Mouse (Mus musculus): Measurements from ENCODE around the gene Slc35b4. TPM values are rescaled to one million over a fixed set of nuclear protein-coding genes. Genes with fewer than 3 reads are reported as not detected.

The Slc35b4 gene
- total RNA-seq, 2 experiments from 2014 or later: 26.9 to 35.9 TPM

DNA sequence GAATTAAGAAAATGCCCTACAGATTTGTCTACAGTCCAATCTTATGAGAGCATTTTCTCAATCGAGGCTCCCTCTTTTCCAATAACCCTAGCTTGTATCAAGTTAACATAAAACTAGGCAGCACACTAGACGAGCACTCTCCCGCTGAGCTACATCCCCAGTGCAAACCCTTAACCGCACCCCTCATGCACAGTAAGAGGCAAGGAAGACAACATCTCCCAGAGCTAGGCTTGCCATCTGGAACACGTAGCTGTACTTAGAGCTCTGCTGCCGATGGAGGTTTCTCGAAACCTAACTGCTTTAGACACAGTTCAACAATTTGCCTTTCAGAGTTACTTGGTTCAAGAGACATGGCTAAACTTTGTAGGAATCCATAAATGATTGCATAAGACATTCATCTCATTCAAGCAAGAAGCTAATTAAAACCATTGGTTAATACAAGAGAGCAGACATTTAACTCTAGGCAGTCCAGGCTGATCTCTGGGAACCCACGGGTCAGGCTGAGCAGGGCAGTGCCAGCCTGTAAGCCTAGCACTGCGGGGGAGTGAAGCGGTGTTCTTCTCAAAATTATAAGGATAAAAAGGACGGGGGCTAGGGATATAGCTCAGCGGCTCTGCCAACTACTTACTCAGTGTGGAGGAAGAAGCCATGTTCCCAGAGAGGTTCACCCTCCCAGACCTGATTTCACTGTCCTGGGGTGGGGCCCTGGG, 5.0 kb downstream of the Slc35b4 start:
- no peak for DNase-seq (ENCODE audit: low spot score in 2 of 2)

DNA sequence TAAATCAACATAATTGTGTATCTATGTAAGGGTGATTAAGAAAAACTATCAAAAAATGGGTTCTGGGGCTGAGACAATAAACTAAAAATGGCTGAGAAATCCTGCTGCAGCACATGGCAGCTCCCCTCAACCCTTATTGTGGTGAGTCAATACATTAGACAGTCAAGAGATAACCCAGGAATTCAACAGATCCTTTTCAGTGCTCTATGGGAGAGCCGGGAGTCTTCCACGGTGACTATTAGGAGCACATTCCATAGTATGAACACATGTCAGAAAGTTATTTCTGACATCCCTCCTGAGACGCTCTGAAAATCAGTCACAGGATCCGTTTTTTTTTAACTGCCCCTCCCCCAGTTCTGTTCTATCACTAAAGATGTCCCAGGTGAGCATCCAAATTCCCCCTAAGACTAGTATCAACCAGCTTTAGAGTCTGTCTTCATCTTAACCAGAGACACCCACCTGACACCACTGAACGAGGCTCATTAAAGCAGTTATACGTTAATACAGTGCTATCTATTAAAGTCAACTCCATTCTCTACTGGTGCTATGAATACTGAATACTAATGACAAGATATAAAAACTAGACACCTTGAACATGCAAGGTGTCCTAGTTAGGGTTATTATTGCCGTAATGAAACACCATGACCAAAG, 5.9 kb downstream of the Slc35b4 start:
- DNase-seq (ENCODE audit: low spot score in 2 of 2): no peak

DNA sequence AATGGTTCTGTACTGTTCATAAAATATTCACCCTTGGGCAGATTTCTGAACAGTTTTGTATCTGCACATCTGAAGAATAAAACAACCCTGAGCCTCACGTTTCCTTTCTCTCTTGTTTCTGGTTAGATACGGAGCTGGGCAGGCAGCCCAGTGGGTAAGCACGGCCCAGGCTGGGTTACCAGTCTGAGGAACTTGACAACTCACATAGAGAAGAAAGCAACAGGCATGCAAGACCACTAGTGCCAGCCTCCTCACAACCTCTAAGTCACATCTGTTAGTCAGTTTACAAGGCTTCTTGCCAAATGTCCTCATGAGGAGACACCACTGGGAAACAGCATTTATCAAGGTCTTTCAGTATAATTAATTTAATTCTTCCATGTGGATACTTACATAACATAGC, 8.1 kb downstream of the Slc35b4 start:
- DNase-seq (ENCODE audit: low spot score in 2 of 2): no peak

DNA sequence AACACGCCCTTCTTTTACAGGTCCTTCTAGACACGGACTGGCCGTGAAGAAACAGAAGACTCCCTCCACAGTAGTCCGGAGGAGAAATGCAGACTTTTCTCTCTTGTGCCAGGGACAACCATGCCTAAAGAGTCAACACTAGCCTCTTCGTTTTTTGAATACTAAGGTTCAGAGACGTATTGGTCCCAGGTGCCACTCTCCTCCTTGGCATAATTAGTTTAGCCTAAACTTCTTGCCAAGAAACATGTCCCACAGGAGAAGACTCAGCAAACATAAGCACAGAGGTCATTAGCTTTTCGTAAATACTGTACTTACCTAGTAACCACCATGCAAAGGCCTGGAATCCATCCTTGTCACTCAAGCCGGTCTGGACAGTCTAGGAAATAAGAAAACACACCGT, 13.9 kb downstream of the Slc35b4 start:
- no peak for DNase-seq (ENCODE audit: low spot score in 2 of 2)

DNA sequence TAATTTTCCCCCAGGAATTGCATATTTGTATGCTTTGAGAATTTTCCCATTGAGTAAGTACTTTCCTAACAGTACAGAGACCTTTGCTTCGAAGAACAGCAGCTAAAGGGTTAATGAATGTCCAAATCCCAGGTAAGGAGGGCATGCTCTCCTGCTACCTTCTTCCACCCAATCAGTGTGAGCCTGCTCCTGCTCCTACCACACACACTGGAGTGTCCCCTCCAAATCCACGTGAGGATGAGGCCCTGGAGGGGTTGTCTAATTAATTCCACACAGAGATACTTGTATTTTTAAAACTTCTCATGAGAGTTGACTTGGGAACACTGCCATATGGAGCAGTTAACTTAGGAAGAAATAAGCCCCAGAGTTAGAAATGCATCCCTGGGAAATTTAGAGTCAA, 14.3 kb downstream of the Slc35b4 start:
- no peak for DNase-seq (ENCODE audit: low spot score in 2 of 2)

- no peak for DNase-seq (ENCODE audit: low spot score in 2 of 2)
Measured at GRCm38 (mm10) chr6:34161511-34161910, 15.4 kb downstream of the Slc35b4 start.

DNA sequence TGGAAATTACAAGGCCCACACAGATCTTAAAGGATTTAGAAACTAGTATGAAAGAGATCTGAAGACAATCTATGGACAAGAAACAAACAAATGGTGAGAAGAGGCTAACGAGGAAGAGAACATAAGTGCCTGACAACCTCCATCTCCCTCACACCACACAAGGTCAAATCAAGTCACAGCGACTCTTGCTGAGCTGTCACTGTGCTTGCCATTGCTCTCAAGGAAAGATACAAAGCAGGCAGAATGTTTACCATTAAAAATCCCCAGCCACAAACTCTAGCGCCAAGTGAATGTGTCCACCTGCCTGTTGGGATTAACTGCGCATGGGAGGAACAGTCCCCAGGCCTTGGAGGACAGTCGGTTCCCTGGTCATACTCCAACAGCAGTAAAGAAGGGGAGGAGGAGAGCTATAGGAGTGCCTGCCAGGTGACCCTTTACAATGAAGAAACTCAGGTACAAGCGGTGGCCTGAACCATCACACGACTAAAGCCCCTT, 16.0 kb downstream of the Slc35b4 start:
- no peak for DNase-seq (ENCODE audit: low spot score in 2 of 2)

DNA sequence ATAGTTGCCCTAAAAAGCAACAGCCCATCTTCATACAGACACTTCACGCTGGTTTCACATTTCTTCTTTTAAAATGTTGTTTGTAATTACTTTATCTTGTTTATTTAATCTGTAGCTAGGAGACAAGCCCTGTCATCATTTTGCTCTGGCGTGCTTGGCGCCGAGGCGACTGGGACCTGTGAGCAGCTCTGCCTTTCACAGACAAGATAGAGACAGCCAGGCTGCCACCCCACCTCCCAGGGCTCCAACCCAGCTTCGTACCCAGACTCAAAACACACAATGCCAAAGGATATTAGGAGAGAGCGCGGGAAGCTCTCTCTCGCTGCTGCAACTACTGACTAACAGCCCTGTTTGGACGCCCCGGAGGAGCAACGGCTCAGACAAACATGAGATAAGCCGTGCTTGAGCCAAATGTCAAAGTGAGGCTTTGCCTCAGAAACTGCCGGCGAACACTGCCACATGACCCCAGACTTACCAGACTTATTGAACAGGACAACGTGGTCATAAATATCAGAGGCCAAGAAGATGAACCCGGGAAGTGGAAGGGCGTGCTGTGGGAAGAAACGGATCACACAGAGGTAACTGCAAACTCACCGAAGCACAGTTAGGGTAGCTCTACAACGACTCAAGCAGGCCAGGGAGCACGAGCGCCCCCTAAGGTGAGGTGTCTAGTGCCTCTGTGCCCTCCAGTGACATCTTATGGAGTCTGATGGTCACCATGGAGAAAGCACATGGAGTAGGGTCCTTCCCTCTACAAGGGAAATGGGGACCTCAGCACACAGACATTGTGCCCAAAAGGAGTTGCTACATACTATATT, 16.7 kb downstream of the Slc35b4 start:
- DNase-seq (ENCODE audit: low spot score in 2 of 2): no peak

DNA sequence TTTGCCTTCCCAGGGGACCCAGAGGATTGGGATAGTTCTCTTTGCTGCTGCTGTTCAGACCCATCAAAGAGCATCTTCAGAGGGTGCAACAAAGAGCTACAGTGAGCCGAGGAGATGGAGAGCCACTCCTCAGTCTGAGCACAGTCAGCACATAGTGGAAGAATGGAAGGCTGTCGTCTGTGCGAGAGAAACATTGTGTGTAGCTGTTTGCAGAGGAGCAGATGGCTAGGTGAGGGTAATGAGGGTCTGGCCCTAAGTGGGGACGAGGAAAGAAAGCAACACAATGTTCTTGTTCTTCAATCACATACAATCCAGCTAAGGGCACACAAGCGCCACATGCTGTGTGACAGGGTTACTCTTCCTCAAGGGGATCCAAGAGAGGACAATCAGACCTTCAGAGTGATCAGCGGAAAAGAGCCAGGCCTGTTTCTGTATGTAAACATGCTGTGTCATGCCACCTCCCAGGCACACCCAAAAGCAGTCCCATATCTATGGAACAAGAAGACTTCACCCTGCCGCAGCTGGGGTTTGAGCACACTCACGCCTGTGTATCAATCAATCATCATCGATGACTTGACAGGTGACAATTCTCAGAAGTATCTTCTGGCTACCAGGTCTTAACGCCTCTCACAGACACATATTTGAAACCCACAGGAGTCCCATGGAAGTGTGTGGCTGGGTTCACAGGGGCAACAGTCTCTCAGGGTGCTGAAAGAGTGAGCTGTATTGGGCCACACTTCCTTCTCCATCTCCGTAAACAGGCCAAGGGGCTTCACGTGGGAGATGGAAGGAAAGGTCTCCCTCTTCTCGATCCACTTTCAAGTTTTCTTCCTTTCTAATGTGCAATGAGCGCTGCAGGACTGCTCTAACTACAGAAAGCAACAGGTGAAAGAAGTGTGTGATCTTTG, 19.8 kb downstream of the Slc35b4 start:
- no peak for DNase-seq (ENCODE audit: low spot score in 2 of 2)

GRCm38 (mm10) chr6:34156057-34156456, 20.9 kb downstream of the Slc35b4 start:
- DNase-seq (ENCODE audit: low spot score in 2 of 2): no peak

GRCm38 (mm10) chr6:34155137-34155804, 21.6 kb downstream of the Slc35b4 start:
- no peak for DNase-seq (ENCODE audit: low spot score in 2 of 2)

- no peak for DNase-seq (ENCODE audit: low spot score in 2 of 2)
Measured at GRCm38 (mm10) chr6:34154202-34154601, 22.7 kb downstream of the Slc35b4 start.

- DNase-seq (ENCODE audit: low spot score in 2 of 2): no peak
Measured at GRCm38 (mm10) chr6:34153069-34154052, 23.6 kb downstream of the Slc35b4 start.

- DNase-seq (ENCODE audit: low spot score in 2 of 2): no peak
Measured at GRCm38 (mm10) chr6:34149821-34150220, 27.1 kb downstream of the Slc35b4 start.

DNA sequence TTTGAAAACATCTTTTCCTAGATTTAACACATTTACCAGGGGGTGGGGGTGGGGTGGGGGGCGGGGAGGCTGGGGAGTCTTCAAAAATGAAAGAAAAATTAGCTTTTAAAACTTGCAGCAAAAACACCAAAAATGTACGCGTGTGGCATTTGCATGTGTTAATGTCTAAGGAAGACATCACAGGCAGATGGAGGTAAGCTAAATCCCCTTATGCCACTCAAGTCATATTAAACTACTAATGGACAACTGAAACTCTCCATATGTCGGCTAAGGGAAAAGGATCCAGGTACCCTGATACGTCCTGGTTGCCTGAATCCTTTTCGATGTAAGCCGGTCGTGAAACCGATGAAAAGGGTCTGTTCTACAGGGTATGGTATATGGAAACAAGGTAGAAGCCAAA, 27.8 kb downstream of the Slc35b4 start:
- no peak for DNase-seq (ENCODE audit: low spot score in 2 of 2)

- no peak for DNase-seq (ENCODE audit: low spot score in 2 of 2)
Measured at GRCm38 (mm10) chr6:34148639-34149038, 28.3 kb downstream of the Slc35b4 start.

- DNase-seq (ENCODE audit: low spot score in 2 of 2): no peak
Measured at GRCm38 (mm10) chr6:34148021-34148420, 28.9 kb downstream of the Slc35b4 start.

DNA sequence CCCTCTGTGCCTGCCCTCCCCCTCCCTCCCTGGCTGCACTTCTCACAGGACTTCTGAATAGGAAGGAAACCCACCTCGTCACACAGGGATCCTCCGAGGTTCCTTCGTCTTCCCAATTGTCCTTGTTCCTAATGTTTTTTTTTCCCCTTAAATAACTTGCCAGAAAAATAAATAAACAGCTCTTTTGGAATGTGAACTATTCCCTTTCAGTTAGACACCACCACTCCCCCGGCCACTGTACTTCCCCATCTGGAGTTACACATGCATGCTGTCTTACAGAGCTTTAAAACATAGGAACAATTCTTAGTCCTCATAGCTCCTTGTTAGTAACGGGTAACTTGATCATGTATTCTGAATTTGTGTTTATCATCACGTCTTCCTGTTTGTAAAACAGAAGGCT, 30.9 kb downstream of the Slc35b4 start:
- DNase-seq (ENCODE audit: low spot score in 2 of 2): no peak

- DNase-seq (ENCODE audit: low spot score in 2 of 2): no peak
Measured at GRCm38 (mm10) chr6:34142931-34143330, 34.0 kb downstream of the Slc35b4 start.

Measured in adrenal gland, postnatal 4 days (tissue).